Mouse (Mus musculus) stomach, embryonic 14.5 days (tissue): ENCODE data around the gene Rpl26. TPM values are rescaled to one million over a fixed set of nuclear protein-coding genes. Genes with fewer than 3 reads are reported as not detected.

Experiments
- ATAC-seq: fragments of 200-750 bp; cut with Nextera tagmentation; 2 replicates; pipeline ENCODE4 v1.8.0; 2017; ENCODE audit warnings: low read depth, moderate TSS enrichment; ENCODE audit not compliant: insufficient number of reproducible peaks, insufficient read depth, low FRiP score
- H3K27ac ChIP-seq: fragments of 300-500 bp; sonication (generic); 2 replicates; pipeline ENCODE4 v1.5.1; 2014; ENCODE audit warnings: mild to moderate bottlenecking, low read length, moderate library complexity, mixed read lengths
- H3K27me3 ChIP-seq: fragments of 300-500 bp; sonication (generic); 2 replicates; pipeline ENCODE4 v1.6.1; 2014; ENCODE audit warnings: low read length, control low read depth, mixed read lengths; ENCODE audit not compliant: control insufficient read depth, insufficient read depth
- H3K36me3 ChIP-seq: fragments of 300-500 bp; sonication (generic); 2 replicates; pipeline ENCODE4 v1.6.1; 2014; ENCODE audit warnings: mild to moderate bottlenecking, control low read depth, low read length, moderate library complexity, mixed read lengths; ENCODE audit not compliant: control insufficient read depth, insufficient read depth
- H3K4me1 ChIP-seq: fragments of 300-500 bp; sonication (generic); 2 replicates; pipeline ENCODE4 v1.6.1; 2014; ENCODE audit warnings: low read length, control low read depth, mixed read lengths; ENCODE audit not compliant: control insufficient read depth, insufficient read depth
- H3K4me2 ChIP-seq: fragments of 300-500 bp; sonication (generic); replicated peaks from 2 replicates; pipeline ENCODE4 v1.6.1; 2014; ENCODE audit warnings: low read depth, low read length, control low read depth
- H3K4me3 ChIP-seq: fragments of 300-500 bp; sonication (generic); 2 replicates; pipeline ENCODE4 v1.5.1; 2014; ENCODE audit warnings: low read depth, low read length, control low read depth
- H3K9ac ChIP-seq: fragments of 300-500 bp; sonication (generic); replicated peaks from 2 replicates; pipeline ENCODE4 v1.6.1; 2014; ENCODE audit warnings: low read depth, mild to moderate bottlenecking, control low read depth, low read length, moderate library complexity, mixed read lengths
- H3K9me3 ChIP-seq: fragments of 300-500 bp; sonication (generic); 2 replicates; pipeline ENCODE4 v1.6.1; 2016; ENCODE audit warnings: low read depth, low read length, control low read depth; ENCODE audit not compliant: control insufficient read depth
- WGBS: fragments of 180-500 bp; shearing (Covaris S2); extraction: QIAGEN DNeasy Blood & Tissue Kit; methylation state at CpG from one replicate; pipeline ENCODE4 v1.1.7; 2014; 5-methylcytosine and 5-hydroxymethylcytosine counted together
- polyA plus RNA-seq: library from polyadenylated mRNA; unstranded; fragments of >200 nt; fragmentation: Nextera tagmentation; extraction: Ambion mirVana; gene quantifications from 2 replicates; pipeline ENCODE4 v1.2.1, GENCODE M21; 2014

Gene Rpl26
- polyA plus RNA-seq, 1 experiment from 2014 or later, result 1,288 TPM

- H3K27ac ChIP-seq, result no peak overlapping the region
Measured at GRCm38 (mm10) chr11:68908846-68909503, 7.6 kb downstream of the Rpl26 start.

GRCm38 (mm10) chr11:68911531-68912177 is 10.3 kb downstream of the Rpl26 start:
- Histone ChIP-seq H3K27me3 (no peaks in the 10 kb centered on the region), H3K27ac (peak overlapping the region; percentile 73), H3K4me3 (no peak overlapping the region), H3K36me3 (no peaks in the 10 kb centered on the region), H3K9ac (no peak overlapping the region; the same call in 1 of the 2 replicates), H3K9me3 (no peaks in the 10 kb centered on the region), H3K4me1 (peaks cover 8% of the 10 kb centered on the region; the same call in 1 of the 2 replicates), H3K4me2 (no peak overlapping the region)
- 34% methylated on average over 14 of the region's 14 CpGs for WGBS
- no peak for ATAC-seq

More at GRCm38 (mm10) chr11:68908846-68909503, 7.6 kb downstream of the Rpl26 start:
- no peak overlapping the region for H3K4me3 ChIP-seq
- peaks cover 20% of the 10 kb centered on the region for H3K36me3 ChIP-seq
- H3K4me1 ChIP-seq, result peaks cover 8% of the 10 kb centered on the region; the same call in 1 of the 2 replicates
- no peak overlapping the region for H3K9ac ChIP-seq
- no peak overlapping the region for H3K4me2 ChIP-seq
- H3K27me3 ChIP-seq, result no peaks in the 10 kb centered on the region
- no peak for ATAC-seq
- H3K9me3 ChIP-seq, result no peaks in the 10 kb centered on the region
- 38% methylated on average over 7 of the region's 7 CpGs for WGBS

GRCm38 (mm10) chr11:68914566-68914965 is 13.2 kb downstream of the Rpl26 start:
- no peak for ATAC-seq

GRCm38 (mm10) chr11:68923191-68923590 is 21.8 kb downstream of the Rpl26 start:
- H3K9me3 ChIP-seq, result no peaks in the 10 kb centered on the region
- no peak overlapping the region for H3K4me3 ChIP-seq
- H3K4me1 ChIP-seq, result no peaks in the 10 kb centered on the region
- H3K27me3 ChIP-seq, result no peaks in the 10 kb centered on the region
- WGBS, result 60% methylated on average over 3 of the region's 3 CpGs
- H3K36me3 ChIP-seq, result no peaks in the 10 kb centered on the region
- H3K9ac ChIP-seq, result no peak overlapping the region
- H3K27ac ChIP-seq, result no peak overlapping the region
- no peak overlapping the region for H3K4me2 ChIP-seq
- ATAC-seq, result no peak

More at GRCm38 (mm10) chr11:68914566-68914965, 13.2 kb downstream of the Rpl26 start:
- no peak overlapping the region for H3K4me3 ChIP-seq
- H3K9me3 ChIP-seq, result no peaks in the 10 kb centered on the region
- peaks cover 8% of the 10 kb centered on the region; the same call in 1 of the 2 replicates for H3K4me1 ChIP-seq
- H3K9ac ChIP-seq, result no peak overlapping the region
- no peaks in the 10 kb centered on the region for H3K36me3 ChIP-seq
- H3K27me3 ChIP-seq, result no peaks in the 10 kb centered on the region
- no peak overlapping the region for H3K4me2 ChIP-seq
- 89% methylated on average over 4 of the region's 4 CpGs for WGBS
- no peak overlapping the region for H3K27ac ChIP-seq

GRCm38 (mm10) chr11:68924749-68925148 is 23.4 kb downstream of the Rpl26 start:
- H3K9me3 ChIP-seq, result no peaks in the 10 kb centered on the region
- no peak overlapping the region for H3K4me3 ChIP-seq
- H3K27me3 ChIP-seq, result no peaks in the 10 kb centered on the region
- H3K9ac ChIP-seq, result no peak overlapping the region
- no peaks in the 10 kb centered on the region for H3K36me3 ChIP-seq
- H3K4me2 ChIP-seq, result no peak overlapping the region
- H3K27ac ChIP-seq, result no peak overlapping the region
- H3K4me1 ChIP-seq, result no peaks in the 10 kb centered on the region
- WGBS, result 88% methylated on average over 2 of the region's 2 CpGs
- no peak for ATAC-seq

GRCm38 (mm10) chr11:68926981-68927380 is 25.6 kb downstream of the Rpl26 start, which contains the start of gene Odf4:
Gene Odf4, minus strand, starts transcription at chr11:68927081.
- ATAC-seq, result no peak
- 78% methylated on average over 3 of the region's 3 CpGs for WGBS
- H3K4me2 ChIP-seq, result no peak within 1 kb of the TSS
- H3K27me3 ChIP-seq, result no peaks in the 10 kb centered on the region
- no peak within 1 kb of the TSS for H3K4me3 ChIP-seq
- H3K27ac ChIP-seq, result no peak within 1 kb of the TSS
- no peak within 1 kb of the TSS for H3K9ac ChIP-seq
- H3K36me3 ChIP-seq, result no peaks in the 10 kb centered on the region
- H3K4me1 ChIP-seq, result no peaks in the 10 kb centered on the region
- no peaks in the 10 kb centered on the region for H3K9me3 ChIP-seq

- no peak overlapping the region for H3K27ac ChIP-seq
- H3K4me3 ChIP-seq, result no peak overlapping the region
- H3K36me3 ChIP-seq, result no peaks in the 10 kb centered on the region
- 16% methylated on average over 6 of the region's 6 CpGs for WGBS
- no peak overlapping the region for H3K9ac ChIP-seq
- no peak overlapping the region for H3K4me2 ChIP-seq
- no peaks in the 10 kb centered on the region for H3K27me3 ChIP-seq
- no peaks in the 10 kb centered on the region for H3K9me3 ChIP-seq
- H3K4me1 ChIP-seq, result no peaks in the 10 kb centered on the region
- no peak for ATAC-seq
Measured at GRCm38 (mm10) chr11:68929947-68930346, 28.6 kb downstream of the Rpl26 start.

- Histone ChIP-seq H3K9me3 (no peaks in the 10 kb centered on the region), H3K9ac (no peak overlapping the region), H3K4me3 (no peak overlapping the region), H3K36me3 (no peaks in the 10 kb centered on the region), H3K27ac (no peak overlapping the region), H3K27me3 (no peaks in the 10 kb centered on the region), H3K4me2 (no peak overlapping the region), H3K4me1 (no peaks in the 10 kb centered on the region)
- no peak for ATAC-seq
- 69% methylated on average over 5 of the region's 5 CpGs for WGBS
Measured at GRCm38 (mm10) chr11:68933885-68934507, 32.6 kb downstream of the Rpl26 start.
